Mouse (Mus musculus) midbrain, embryonic 14.5 days (tissue): ENCODE results near the gene Rexo5. TPM values are rescaled to one million over a fixed set of nuclear protein-coding genes. Genes with fewer than 3 reads are reported as not detected.

Experiments
- ATAC-seq: fragments of 200-750 bp; cut with Nextera tagmentation; 2 replicates; pipeline ENCODE4 v1.8.0; 2017; ENCODE audit warnings: moderate number of reproducible peaks, moderate library complexity; ENCODE audit not compliant: low FRiP score, low TSS enrichment
- DNase-seq: peaks from one replicate; pipeline ENCODE4 v3.0.0-alpha.2; 2015
- H3K27ac ChIP-seq: fragments of 300-500 bp; sonication (generic); replicated peaks from 2 replicates; pipeline ENCODE4 v1.5.1; 2014; ENCODE audit warnings: mild to moderate bottlenecking, low read depth, low read length, moderate library complexity
- H3K27me3 ChIP-seq: fragments of 300-500 bp; sonication (generic); 2 replicates; pipeline ENCODE4 v1.6.1; 2014; ENCODE audit warnings: low read length, control low read depth, mixed read lengths; ENCODE audit not compliant: control insufficient read depth, insufficient read depth
- H3K36me3 ChIP-seq: fragments of 300-500 bp; sonication (generic); 2 replicates; pipeline ENCODE4 v1.6.1; 2014; ENCODE audit warnings: low read length, control low read depth; ENCODE audit not compliant: control insufficient read depth, insufficient read depth
- H3K4me1 ChIP-seq: fragments of 300-500 bp; sonication (generic); 2 replicates; pipeline ENCODE4 v1.6.1; 2014; ENCODE audit warnings: mild to moderate bottlenecking, antibody characterized with exemption, low read length, control low read depth; ENCODE audit not compliant: control insufficient read depth, insufficient read depth
- H3K4me2 ChIP-seq: fragments of 300-500 bp; sonication (generic); 2 replicates; pipeline ENCODE4 v1.6.1; 2014; ENCODE audit warnings: mild to moderate bottlenecking, low read length, moderate library complexity
- H3K4me3 ChIP-seq: fragments of 300-500 bp; sonication (generic); replicated peaks from 2 replicates; pipeline ENCODE4 v1.5.1; 2014; ENCODE audit warnings: low read depth, low read length
- H3K9ac ChIP-seq: fragments of 300-500 bp; sonication (generic); replicated peaks from 2 replicates; pipeline ENCODE4 v1.6.1; 2014; ENCODE audit warnings: mild to moderate bottlenecking, low read length, moderate library complexity
- H3K9me3 ChIP-seq: fragments of 300-500 bp; sonication (generic); 2 replicates; pipeline ENCODE4 v1.6.1; 2016; ENCODE audit warnings: low read length, control low read depth, mixed read lengths; ENCODE audit not compliant: control insufficient read depth
- WGBS: fragments of 180-500 bp; shearing (Covaris S2); extraction: QIAGEN DNeasy Blood & Tissue Kit; methylation state at CpG from one replicate; pipeline ENCODE4 v1.1.7; 2014; 5-methylcytosine and 5-hydroxymethylcytosine counted together
- polyA plus RNA-seq: library from polyadenylated mRNA; unstranded; fragments of >200 nt; fragmentation: Nextera tagmentation; extraction: Ambion mirVana; gene quantifications from 2 replicates; pipeline ENCODE4 v1.2.1, GENCODE M21; 2014

Gene Rexo5
- polyA plus RNA-seq, 1 experiment from 2014 or later: 11.6 TPM

GRCm38 (mm10) chr7:119887887-119888286, 94.1 kb downstream of the Rexo5 start:
- Histone ChIP-seq H3K9me3 (no peaks in the 10 kb centered on the region), H3K27me3 (no peaks in the 10 kb centered on the region), H3K4me1 (peaks cover 4% of the 10 kb centered on the region; the same call in 1 of the 2 replicates), H3K4me3 (no peak overlapping the region), H3K9ac (no peak overlapping the region), H3K27ac (no peak overlapping the region), H3K4me2 (no peak overlapping the region), H3K36me3 (no peaks in the 10 kb centered on the region)
- no peak for ATAC-seq
- DNase-seq: no peak
- WGBS: 91% methylated on average over 4 of the region's 4 CpGs

GRCm38 (mm10) chr7:119892198-119892597, 98.4 kb downstream of the Rexo5 start:
- no peak overlapping the region for H3K4me2 ChIP-seq
- no peaks in the 10 kb centered on the region for H3K36me3 ChIP-seq
- no peaks in the 10 kb centered on the region for H3K27me3 ChIP-seq
- DNase-seq (no peak), ATAC-seq (no peak)
- H3K27ac ChIP-seq: no peak overlapping the region
- H3K9ac ChIP-seq: no peak overlapping the region
- 96% methylated on average over 1 of the region's 1 CpGs for WGBS
- H3K9me3 ChIP-seq: no peaks in the 10 kb centered on the region
- H3K4me3 ChIP-seq: no peak overlapping the region
- H3K4me1 ChIP-seq: peaks cover 28% of the 10 kb centered on the region

- no peaks in the 10 kb centered on the region for H3K9me3 ChIP-seq
- H3K9ac ChIP-seq: no peak overlapping the region
- DNase-seq: no peak
- H3K36me3 ChIP-seq: no peaks in the 10 kb centered on the region
- no peak overlapping the region for H3K27ac ChIP-seq
- no peaks in the 10 kb centered on the region for H3K27me3 ChIP-seq
- H3K4me1 ChIP-seq: peaks cover 28% of the 10 kb centered on the region
- peak overlapping the region; percentile 15; the same call in 1 of the 2 replicates for H3K4me2 ChIP-seq
- no peak overlapping the region for H3K4me3 ChIP-seq
- 92% methylated on average over 4 of the region's 4 CpGs for WGBS
- ATAC-seq: no peak
These were observed 98.9 kb downstream of the Rexo5 start for GRCm38 (mm10) chr7:119892742-119893141.

- H3K4me2 ChIP-seq: peak overlapping the region; percentile 57
- peak; percentile 8 for DNase-seq
- peak overlapping the region; percentile 77 for H3K9ac ChIP-seq
- peak overlapping the region; percentile 96 for H3K27ac ChIP-seq
- H3K36me3 ChIP-seq: no peaks in the 10 kb centered on the region
- peaks cover 28% of the 10 kb centered on the region for H3K4me1 ChIP-seq
- H3K27me3 ChIP-seq: no peaks in the 10 kb centered on the region
- ATAC-seq: peak; percentile 54; the same call in 1 of the 2 replicates
- H3K9me3 ChIP-seq: no peaks in the 10 kb centered on the region
- WGBS: 1% methylated on average over 15 of the region's 15 CpGs
- H3K4me3 ChIP-seq: peak overlapping the region; percentile 75
These were observed 101.2 kb downstream of the Rexo5 start for GRCm38 (mm10) chr7:119894818-119895544.

- Histone ChIP-seq H3K4me3 (peak within 1 kb of the TSS; percentile 75), H3K9me3 (no peaks in the 10 kb centered on the region), H3K27me3 (no peaks in the 10 kb centered on the region), H3K27ac (peak within 1 kb of the TSS; percentile 96), H3K9ac (peak within 1 kb of the TSS; percentile 77), H3K36me3 (no peaks in the 10 kb centered on the region), H3K4me1 (peaks cover 28% of the 10 kb centered on the region), H3K4me2 (peak within 1 kb of the TSS; percentile 72)
- ATAC-seq: peak; percentile 98
- peak; percentile 100 for DNase-seq
- under 1% methylated on average over 63 of the region's 63 CpGs for WGBS
These were observed 102.1 kb downstream of the Rexo5 start, which contains the start of the genes Lyrm1 and Dcun1d3 for GRCm38 (mm10) chr7:119895639-119896512. TSS of gene Lyrm1 (plus strand) at chr7:119895861. TSS of gene Dcun1d3 (minus strand) at chr7:119896298.

GRCm38 (mm10) chr7:119897521-119898109, 103.8 kb downstream of the Rexo5 start:
- H3K9ac ChIP-seq: no peak overlapping the region
- H3K27ac ChIP-seq: no peak overlapping the region
- no peaks in the 10 kb centered on the region for H3K27me3 ChIP-seq
- H3K4me2 ChIP-seq: no peak overlapping the region
- DNase-seq (no peak), ATAC-seq (no peak)
- no peaks in the 10 kb centered on the region for H3K9me3 ChIP-seq
- peaks cover 23% of the 10 kb centered on the region for H3K4me1 ChIP-seq
- H3K36me3 ChIP-seq: no peaks in the 10 kb centered on the region
- H3K4me3 ChIP-seq: no peak overlapping the region
- WGBS: 95% methylated on average over 8 of the region's 8 CpGs

GRCm38 (mm10) chr7:119898247-119898856, 104.5 kb downstream of the Rexo5 start:
- H3K4me1 ChIP-seq: peaks cover 19% of the 10 kb centered on the region
- 60% methylated on average over 1 of the region's 1 CpGs for WGBS
- no peaks in the 10 kb centered on the region for H3K27me3 ChIP-seq
- DNase-seq: no peak
- no peak overlapping the region for H3K9ac ChIP-seq
- no peak for ATAC-seq
- H3K4me2 ChIP-seq: no peak overlapping the region
- H3K9me3 ChIP-seq: no peaks in the 10 kb centered on the region
- H3K4me3 ChIP-seq: no peak overlapping the region
- no peaks in the 10 kb centered on the region for H3K36me3 ChIP-seq
- no peak overlapping the region for H3K27ac ChIP-seq
